Mouse (Mus musculus) adrenal gland, postnatal 10 days (tissue): ENCODE results near the gene Khdc3. TPM values are rescaled to one million over a fixed set of nuclear protein-coding genes. Genes with fewer than 3 reads are reported as not detected.
"Not testable (repeated sequence)": the region's sequence is repeated elsewhere in the genome, so short reads cannot be mapped to it uniquely, and the experiment has no call there.

Source experiments
- DNase-seq: peaks from one replicate; pipeline ENCODE4 v3.0.0; 2021; ENCODE audit warnings: mixed read lengths
- long read RNA-seq, 2 experiments: library from polyadenylated mRNA; stranded (forward); transcript quantifications; one replicate each; pipeline ENCODE4 v2.0.0; 2021
- total RNA-seq, 2 experiments: library from RNA; stranded (reverse); gene quantifications; 2 replicates each; pipeline ENCODE4 v1.2.3; 2021

The Khdc3 gene
- total RNA-seq, result under 1 TPM; 0.72 to 0.94 TPM
- long read RNA-seq, experiment 1, result 0 reads
- long read RNA-seq, experiment 2, result 0 reads

DNA sequence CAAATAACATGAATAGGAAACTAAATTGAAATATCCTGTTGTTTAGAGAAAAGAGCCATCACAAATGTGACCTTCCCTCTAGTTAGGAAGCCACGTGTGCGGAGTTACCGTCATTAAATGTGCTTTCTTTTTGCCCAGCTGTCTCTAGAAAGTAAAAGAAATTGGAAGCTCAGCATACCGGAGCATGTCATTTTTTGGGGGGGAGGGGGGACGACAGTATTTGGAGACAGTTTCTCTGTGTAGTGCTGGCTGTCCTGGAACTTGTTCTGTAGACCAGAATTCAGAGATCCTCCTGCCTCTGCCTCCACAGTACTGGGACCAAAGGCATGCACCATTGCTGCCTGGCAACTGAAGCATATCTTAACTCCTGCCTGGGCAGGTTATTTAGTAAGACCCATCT is at the start of gene Khdc3:
Gene Khdc3 (plus strand): TSS at position 301 of the 400 bp plus-strand sequence.
- DNase-seq, result no peak

DNA sequence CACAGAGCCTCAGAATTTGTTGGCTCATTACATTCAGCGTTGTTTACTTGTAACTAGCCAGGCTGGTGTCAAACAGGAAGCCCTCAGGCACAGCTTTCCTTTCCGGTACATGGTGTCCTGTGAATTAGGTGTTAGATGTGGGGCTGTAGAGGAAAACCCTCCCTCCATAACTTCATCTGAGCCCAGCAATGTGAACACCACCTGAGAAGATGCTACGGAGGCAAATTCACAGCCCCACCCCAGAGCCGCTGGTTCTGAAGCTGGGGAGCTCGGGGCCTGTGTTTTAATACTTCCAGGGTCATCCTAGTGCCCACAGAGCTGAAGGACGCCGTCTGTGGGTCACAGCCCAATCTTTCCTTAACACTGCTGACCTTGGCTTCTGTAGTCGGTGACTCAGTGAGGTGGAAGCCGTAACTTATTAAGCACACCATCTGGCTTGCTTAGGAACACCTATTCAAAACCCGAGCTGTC is 46.2 kb upstream of the Khdc3 start:
- DNase-seq, result peak; percentile 49

DNA sequence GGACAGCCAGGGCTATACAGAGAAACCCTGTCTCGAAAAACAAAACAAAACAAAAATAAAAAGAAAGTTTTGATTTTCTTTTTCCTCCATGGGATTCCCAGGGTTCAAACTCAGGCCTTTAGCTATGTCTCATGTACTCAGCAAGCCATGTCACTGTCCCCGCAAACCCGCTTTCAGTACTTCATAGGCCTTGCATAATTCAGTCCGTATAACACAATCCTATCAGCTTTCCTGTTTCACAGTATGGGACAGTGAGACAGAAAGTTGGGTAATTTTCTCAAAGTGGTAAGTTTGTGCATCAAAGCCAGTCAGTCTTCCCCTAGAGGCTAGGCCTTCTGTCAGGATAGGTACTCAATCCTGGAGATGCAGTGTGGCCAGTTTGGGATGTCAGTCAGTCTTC is 42.4 kb upstream of the Khdc3 start:
- no peak for DNase-seq

DNA sequence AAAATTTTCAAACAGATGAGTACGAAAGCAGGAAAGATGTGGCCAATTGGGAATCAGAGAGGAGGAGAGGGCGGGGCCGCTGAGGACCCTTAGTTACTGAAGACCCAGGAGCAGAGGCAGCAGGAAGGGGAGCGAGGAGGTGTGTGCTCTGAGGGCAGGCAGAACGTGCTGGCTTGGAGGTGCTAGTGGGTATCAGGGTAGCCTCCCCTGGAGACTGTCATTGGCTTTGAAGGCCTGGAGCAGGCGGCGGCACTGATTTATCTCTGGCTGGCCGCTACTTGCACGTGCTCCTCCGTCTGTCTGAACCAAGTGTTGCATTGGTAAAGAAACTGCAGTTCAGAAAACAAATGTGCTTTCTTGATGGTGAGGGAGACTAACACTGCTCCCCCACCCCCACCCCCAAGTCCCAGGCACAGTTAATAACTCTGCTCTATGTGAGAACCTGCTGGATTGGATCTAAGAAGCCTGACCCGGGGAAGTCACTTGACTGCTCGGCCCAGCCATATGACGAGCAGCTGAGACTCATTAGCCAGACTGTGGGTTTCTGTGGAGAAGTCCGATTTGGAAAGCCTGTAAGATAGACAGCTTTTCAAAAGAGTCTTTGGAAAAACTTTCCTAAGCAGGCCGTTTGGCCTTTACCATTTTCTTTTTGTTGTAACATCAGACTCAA is 37.9 kb upstream of the Khdc3 start:
- DNase-seq, result peak; percentile 42

DNA sequence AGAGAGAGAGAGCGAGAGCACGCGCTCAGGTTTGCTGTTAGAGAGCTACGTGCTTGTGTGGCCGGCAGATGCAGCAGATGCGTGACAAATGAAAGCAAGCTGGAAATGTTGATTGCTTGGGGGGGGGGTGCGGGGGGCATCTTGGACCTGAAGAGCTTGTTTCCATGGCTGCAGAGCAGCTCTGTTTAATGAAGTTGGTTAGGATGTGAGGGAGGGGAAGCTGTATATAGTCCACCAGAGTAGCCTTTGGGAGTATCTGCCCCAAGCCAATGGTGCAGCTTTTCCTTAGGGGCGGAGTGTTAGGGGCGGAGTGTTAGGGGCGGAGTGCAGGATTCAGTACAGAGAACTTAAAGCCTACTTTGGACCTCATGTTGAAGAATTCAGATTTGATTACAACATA is 34.5 kb upstream of the Khdc3 start:
- DNase-seq, result no peak

DNA sequence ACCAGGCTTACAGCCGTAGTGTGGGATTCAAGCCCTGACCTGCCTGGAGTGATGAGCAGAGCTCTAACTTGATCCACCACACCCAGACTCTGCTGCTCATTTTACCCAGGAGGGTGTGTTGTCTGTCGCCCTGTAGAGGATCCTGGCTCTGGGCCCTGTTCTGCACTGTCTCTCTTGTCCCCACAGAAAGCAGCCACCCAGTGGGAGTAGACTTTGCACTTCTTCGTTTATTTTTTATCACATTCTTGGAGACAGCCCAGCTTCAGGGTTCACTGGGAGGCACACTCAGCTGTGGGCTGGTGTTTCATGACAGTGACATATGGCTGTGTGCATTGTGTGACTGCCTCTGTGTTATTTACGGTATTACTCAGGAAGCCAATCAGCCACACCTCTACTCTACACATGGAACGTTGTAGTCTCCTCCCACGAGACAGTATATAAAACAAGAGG is 33.4 kb upstream of the Khdc3 start:
- DNase-seq, result no peak

DNA sequence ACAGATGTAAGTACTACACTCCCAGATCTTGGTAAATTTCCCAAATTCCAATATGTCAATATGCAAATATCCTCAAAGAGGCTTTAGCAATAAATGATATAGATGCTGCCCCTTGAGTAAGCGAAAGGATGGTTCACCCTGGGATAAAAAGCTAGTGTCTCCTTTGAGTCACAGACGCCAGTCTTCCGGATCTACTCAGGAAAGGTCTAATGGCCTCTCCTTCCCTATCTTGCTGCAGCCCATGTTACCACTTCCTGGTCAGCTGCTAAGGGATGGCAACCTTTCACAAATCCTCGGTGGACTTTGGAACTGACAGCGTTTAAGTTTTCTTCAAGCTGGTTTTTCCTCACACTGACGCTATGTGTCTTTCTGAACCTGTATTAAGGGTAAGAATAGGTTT is 32.9 kb upstream of the Khdc3 start:
- no peak for DNase-seq

DNA sequence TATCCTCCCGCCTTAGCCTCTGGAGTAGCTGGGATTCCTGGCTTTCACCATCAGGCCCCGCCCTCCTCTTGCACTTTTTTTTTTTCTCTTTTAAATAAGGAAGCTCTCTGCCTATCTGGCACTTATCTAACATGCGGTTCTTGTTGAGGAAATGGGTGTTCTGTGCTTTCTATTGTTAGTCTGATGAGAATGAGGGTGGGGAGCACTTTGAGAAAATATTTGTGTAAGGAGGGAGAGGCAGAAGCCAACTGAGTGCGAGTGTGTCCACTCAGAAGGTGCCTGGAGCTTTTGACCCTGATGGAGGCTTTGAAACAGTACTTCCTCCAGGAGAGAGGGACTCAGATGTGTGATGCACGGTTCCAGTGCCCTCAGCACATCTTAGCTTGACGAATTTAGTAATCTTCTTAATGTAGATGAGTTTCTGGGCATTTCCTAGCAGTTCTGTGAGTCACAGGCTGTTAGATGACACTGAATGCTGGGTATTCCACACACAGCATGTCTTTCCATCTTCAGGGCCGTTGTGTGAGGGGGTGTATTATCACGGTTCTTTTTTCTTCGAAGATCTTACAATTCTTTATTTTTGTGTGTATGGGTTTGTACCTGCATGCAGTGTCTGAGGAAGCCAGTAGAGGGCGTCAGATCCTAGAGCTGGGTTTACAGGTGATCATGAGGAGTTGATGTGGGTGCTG is 30.5 kb upstream of the Khdc3 start:
- no peak for DNase-seq

DNA sequence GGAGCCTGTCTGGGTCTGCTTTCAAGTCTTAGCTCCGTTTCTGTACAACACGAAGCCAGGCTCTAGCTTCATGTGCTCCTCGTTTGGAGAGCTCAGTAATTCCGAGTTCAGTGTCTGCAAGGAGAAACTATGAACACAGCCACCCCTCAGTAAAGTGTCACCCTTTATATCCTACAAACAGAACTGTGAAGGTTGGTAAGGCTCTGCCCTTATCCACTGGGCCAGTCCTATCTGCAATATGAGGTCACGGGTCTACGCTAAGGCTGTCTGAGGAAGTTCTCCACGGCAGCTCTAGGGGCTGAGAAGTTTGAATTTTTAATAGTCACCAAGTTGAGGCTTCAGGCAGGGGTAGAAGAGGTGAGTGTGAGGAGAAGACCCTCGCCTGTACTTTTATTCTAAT is 29.2 kb upstream of the Khdc3 start:
- no peak for DNase-seq

DNA sequence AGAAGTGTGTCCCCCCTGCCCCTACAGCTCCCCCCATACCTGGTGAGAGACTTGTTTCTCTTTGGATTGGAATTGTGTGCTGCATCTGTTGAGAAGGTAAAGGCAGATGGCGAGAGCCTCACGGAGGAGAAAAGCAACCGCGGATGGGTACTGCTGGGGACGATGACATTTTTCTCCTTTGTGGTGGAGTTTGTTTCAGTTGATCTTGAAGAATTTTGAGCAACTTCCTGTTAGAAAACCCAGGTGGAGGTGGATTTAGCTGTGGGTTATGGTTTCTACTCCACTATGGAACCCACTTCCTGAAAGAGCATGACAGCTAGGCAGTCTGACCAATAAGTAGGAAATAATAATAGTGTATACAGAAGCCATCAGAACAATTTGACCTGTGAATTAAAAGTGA is 28.5 kb upstream of the Khdc3 start:
- DNase-seq, result no peak

DNA sequence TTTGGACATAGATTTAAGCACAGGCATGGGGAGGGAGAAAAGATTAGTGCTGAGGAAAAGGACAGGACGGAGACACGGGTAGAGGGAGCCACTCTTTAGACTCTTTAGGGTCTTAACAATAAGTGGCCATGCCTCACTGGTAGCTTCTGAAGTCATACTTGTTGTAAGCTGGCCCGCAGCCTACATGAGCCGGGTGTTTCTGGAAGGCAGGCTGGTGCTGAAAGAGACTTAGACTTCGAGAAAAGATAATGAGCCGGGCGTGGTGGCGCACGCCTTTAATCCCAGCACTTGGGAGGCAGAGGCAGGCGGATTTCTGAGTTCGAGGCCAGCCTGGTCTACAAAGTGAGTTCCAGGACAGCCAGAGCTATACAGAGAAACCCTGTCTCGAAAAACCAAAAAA is 22.3 kb upstream of the Khdc3 start:
- not testable (repeated sequence) for DNase-seq

DNA sequence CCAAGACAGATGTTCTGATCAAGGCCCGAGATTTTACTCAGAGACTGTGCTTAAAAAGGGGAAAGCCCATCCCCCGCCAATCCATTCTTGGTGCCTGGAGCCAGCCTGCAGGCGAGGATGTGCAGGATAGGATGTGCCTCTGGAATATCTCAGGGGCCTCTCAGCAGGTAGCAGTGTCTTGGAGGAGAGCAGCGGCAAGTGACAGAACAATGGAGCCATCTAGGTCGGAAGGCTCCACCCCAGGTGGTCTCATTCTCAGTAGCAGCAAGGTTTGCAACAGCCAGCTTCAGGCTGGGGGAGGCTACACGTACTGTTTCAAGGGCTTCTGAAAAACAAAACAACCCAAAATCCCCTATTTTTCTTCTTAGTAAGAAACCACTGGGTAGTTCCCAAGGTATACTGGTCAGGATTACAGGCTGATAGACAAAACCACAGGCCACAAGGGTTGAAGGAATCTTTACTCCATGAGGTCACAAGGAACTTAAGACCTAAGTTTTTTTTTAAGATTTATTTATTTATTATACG is 21.8 kb upstream of the Khdc3 start:
- no peak for DNase-seq

DNA sequence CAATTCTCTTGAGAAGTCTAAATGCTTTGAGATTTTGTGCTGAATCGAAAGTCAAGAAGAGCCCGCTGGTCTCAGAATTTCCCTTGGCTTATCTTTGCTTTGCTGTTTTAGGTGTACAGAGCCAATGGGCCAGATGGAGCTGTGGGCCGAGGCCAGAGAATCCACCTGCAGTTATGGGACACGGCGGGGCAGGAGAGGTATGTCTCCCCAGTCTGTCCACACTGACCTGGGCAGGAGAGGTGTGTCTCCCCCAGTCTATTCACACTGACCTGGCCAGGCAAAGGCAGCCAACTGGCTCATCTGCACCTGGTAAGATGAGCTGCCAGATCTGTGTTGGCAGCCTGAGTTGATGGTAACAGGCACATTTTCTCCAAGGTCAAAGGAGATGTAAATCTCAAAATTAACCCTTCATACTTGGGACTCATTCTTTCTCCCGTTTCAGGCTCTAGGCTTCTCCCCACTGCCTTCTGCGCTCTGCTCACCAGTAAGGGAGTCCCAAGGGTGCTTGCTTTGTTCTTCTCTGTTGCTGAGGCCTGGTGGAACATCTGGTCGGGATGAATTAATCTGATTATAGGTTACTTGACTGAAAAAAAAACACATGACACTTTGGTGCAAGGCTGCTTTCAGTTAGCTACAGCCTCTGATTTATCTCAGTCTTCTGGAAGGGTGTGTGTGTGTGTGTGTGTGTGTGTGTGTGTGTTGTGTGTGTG is 19.2 kb upstream of the Khdc3 start:
- no peak for DNase-seq

DNA sequence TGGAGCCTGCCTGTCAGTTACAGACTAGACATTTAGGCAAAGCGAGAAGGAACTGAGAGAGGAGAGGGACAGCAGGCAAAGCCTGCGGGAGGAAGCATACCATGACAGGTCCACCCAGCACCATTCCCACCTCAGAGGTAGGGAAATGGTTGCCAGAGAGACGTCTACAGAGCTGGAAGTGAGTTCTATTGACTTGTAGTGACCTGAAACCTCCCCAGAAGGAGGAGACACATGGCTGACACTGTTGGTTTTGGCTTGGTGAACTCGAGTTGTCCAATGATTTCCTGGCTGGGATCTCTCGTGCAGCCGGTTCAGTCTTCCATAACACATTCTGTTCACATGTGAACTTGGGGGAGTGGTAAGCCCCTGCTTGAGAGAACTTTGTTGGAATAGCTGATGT is 17.7 kb upstream of the Khdc3 start:
- DNase-seq, result no peak

DNA sequence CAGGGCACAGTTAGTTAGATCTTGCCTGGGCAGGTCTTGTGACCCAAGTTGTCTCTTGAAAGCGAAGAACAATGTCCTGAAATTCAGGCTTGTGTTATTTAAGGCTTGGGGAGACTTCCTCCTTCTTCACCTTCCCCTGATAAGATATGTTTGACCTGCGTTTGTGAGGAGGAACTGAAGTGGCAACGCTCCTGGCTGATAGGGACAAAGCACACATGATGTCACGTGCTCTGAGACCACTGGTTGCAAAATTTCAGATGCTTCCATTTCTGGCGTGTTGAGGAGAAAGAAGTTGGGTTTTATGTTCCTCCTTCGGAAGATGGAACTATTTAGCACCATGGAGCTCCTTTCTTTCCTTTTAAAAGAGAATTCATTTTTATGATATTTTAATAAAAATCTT is 15.8 kb upstream of the Khdc3 start:
- DNase-seq, result no peak

DNA sequence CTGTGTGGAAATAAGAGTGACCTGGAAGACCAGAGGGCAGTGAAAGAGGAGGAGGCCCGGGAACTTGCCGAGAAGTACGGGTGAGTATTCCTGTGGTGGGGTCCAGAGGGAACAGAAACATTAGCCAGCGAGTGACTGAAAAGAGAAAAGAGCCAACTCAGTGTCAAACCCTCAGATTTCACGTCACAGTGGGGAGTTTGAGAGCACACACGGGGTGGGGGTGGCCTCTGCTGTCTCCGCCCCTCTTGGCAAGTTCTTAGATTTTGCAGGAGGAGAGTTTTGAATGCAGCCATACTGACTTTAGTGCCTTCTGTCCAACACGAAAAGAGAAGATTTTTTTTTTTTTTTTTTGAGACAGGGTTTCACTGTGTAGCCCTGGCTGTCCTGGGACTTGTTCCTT is 14.5 kb upstream of the Khdc3 start:
- DNase-seq, result no peak

DNA sequence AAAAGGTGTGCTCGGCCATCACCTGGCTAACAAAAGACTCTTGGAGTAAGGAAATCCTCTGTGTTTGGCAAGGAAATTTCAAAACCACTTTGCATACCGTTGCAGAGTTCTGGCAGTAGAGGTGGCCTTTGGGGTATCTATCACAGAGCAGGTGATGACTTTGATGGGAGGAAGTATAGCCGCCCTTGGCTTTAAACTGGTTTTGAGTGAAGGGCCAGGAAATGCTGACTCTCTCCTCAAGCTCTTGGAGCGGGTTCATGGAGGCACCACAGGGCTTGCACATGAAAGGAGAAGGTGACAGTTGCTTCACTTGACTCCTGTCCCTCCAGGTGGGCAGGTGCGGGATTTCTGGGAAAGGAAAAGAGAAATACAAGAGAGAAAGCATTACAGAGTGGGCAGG is 14.1 kb upstream of the Khdc3 start:
- no peak for DNase-seq

DNA sequence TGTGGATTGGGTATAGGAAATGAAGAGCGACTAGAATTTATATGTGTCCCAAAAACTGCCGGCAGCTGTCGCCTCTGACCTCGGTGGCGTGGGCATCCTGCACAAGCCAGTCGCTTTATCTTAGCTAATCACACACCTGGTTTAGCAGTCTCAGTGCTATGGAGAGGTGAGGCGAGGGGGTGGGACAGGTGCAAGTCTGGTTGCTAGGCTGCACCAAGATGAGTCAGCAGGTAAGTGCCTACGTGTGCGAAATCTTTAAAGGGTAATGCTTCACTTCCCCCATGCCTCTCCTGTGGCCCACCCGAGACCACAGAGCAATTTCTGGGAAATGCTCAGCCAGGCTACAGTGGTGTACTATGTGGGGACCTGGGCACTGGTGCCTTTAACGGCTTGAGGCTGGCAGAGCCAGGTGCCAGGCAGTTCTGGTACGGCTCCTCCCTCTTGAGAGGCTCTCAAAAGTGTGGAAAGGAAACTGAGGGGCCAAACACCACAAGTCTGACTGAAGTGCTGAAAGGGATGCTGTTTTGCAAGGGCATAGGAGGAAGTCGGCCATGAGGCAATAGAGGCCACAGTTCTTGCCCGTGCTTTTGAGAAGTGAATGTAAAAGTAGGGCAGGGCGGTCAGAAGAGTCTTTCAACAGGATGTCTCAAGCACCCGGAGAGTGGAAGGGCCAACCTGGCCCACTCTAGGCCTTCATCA is 12.3 kb upstream of the Khdc3 start:
- no peak for DNase-seq

DNA sequence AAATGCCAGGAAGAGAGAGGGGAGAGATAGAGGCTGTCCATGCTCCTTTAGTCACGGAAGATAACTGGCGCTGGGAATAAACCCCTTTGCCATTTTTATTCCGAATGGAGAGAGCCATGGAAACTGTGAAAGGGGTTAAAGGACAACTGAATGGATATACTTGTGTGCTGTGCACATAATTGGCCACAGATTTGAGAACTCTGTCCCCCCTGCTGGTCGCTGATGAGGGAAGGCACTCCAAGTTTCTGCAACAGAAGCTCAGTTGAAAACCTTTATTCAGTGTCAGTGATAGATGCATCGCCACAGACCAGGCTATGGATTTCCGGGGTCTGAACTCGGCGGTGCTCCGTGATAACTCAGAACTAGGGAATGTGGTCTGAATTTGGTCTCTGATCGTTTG is 11.5 kb upstream of the Khdc3 start:
- no peak for DNase-seq

DNA sequence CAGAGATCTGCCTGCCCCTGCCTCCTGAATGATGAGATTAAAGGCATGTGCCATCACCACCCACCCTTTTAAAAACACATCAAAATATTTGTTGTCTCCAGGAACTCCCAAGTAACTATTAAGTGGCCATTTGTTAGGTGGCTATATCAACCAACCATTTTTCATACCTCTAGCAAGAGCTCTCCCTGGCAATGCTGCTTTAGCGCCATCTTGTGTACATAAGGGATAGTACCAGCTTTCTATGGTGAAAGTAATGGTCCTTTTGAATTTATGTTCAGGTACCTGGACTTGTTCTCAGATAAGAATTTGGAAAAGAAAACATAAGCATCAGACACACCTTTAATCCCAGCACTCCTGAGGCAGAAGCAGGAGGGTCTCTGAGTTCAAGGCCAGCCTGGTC is 9.9 kb upstream of the Khdc3 start:
- DNase-seq, result peak; percentile 45

DNA sequence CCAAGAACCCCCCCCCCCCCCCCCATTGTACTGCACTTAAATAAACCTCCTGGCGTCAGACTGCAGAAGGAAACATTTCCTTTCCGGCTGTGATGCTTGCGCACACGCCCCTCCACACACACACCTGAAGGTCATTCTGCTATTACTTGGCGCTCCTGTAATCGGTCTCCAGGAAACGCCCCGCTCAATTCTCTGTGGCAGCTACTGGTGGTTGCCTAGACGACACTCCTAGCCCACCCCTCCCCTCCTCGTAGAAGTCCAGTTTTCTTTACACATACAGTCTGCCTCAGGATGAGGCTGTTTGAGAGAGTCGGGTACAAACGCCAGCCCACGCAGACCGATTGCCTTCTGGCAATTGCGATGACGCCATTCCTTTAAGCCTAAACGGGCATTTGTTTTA is 7.1 kb upstream of the Khdc3 start:
- DNase-seq, result no peak

DNA sequence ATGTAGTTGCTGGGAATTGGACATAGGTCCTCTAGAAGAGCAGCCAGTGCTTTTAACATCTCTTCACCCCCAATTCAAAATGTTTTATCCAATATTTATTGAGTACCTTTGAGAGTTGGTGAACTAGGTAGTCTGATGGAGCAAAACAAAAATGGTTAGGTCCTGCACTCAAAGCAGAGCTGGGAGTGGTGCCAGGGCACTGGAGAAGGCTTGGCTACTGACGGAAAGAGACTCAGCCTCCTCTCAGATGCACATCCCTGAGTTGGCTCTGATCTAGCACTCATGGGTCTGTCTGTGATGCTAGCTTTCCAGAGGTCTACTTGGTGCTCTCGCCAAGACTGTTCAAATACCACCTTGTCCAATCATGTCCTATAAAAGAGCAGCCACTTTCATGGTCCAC is 3.7 kb upstream of the Khdc3 start:
- no peak for DNase-seq

DNA sequence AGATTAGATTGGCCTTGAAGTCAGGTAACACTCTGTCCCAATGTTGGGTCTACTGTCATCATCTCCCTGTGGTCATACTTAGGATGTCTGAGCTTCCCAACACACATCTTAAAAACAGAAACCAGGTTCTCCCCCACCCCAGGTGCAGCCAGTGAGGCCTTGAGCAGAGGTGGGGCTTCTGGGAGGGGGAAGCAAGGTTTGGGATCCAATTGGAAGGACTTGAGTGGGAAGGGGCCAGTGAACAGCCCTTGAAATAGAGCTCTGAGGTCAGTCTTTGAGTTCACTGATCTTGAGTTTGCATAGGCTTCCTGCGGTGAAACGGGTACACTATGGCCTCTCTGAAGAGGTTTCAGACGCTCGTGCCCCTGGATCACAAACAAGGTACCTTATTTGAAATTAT is 545 bp downstream of the Khdc3 start, which contains the start of gene Gm20509:
Gene Gm20509 (plus strand): TSS at position 290 of the 400 bp plus-strand sequence.
- DNase-seq, result no peak
